Comparison of ENCODE assay signal across 9 mouse cellular contexts in the genomic region with DNA sequence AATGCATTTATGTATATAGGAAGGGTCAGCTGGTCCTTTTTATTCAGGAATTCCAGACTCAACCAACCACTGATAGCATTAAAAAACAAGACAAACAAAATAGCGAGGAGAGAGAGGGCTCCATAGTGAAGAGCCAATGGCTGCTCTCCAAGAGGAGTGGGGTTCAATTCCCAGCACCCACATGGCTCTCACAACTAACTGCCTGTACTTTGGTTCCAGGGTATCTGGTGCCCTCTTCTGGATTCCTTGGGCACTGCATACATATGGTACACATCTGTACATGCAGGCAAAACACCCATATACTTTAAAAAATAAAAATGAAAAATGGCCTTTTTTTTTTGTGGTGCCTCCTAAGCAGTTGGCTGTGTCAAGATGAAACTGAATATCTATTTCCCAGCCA. TPM values are rescaled to one million over a fixed set of nuclear protein-coding genes. Genes with fewer than 3 reads are reported as not detected.
DNase-seq lines count a peak whose midpoint lies in the region; ATAC-seq and TF ChIP-seq lines count a peak whose summit lies in the region.
"Had no signal": no experiment of that assay in that cellular context is flagged by ENCODE, and none has a peak within 500 bp of the region (broad histone marks: within the 10 kb centered on the region; RNA-seq: fewer than 3 reads in every experiment).

No protein-coding gene starts in this region.

- H3K4me2 ChIP-seq in lung, embryonic 14.5 days: no peak overlapping the region

- WGBS in cerebellum, adult 2 months: 90% methylated on average over 1 of the region's 1 CpGs
- 97% methylated on average over 1 of the region's 1 CpGs for WGBS in thymus, adult 2 months
- WGBS in lung, embryonic 14.5 days: 92% methylated on average over 1 of the region's 1 CpGs
- WGBS in limb, embryonic 10.5 days: 91% methylated on average over 1 of the region's 1 CpGs

- no peaks in the 10 kb centered on the region for H3K4me1 ChIP-seq in cerebellum, adult 2 months (ENCODE audit: control insufficient read depth, insufficient read depth, low read length)
- peaks cover 2% of the 10 kb centered on the region; the same call in 1 of the 2 replicates for H3K4me1 ChIP-seq in thymus, adult 2 months (replicated peaks; ENCODE audit: control insufficient read depth, insufficient read depth, low read length)
- no peaks in the 10 kb centered on the region for H3K4me1 ChIP-seq in lung, embryonic 14.5 days (ENCODE audit: insufficient read depth)
- H3K4me1 ChIP-seq in limb, embryonic 10.5 days: no peaks in the 10 kb centered on the region

- H3K9ac ChIP-seq in lung, embryonic 14.5 days: no peak overlapping the region

- no peak for TF ChIP-seq POLR2A in cerebellum, adult 2 months (IDR thresholded peaks at IDR 0.05; ENCODE audit: borderline replicate concordance, insufficient read depth, low read length)
- no peak for TF ChIP-seq POLR2A in thymus, adult 2 months (IDR thresholded peaks at IDR 0.05; ENCODE audit: control insufficient read depth, extremely low read depth, insufficient read depth, low read length, poor library complexity)

- no peak for DNase-seq in cerebellum, adult 2 months
- no peak for DNase-seq in cerebellum, postnatal 14 days
- peak; percentile 62 for DNase-seq in thymus, adult 2 months
- no peak for DNase-seq in thymus, adult 18-20 months
- DNase-seq in lung, embryonic 14.5 days: peak; percentile 37
- DNase-seq in thymus, postnatal 4 days: peak; percentile 69
- no peak for DNase-seq in left cerebral cortex, postnatal 4 days
- no peak for DNase-seq in limb, embryonic 10.5 days (ENCODE audit: low spot score)

- intact Hi-C loops in left cerebral cortex, postnatal 4 days (cut with DNase I): no loop called here

- no peaks in the 10 kb centered on the region for H3K36me3 ChIP-seq in thymus, adult 2 months (ENCODE audit: control insufficient read depth, insufficient read depth, low read length)
- H3K36me3 ChIP-seq in lung, embryonic 14.5 days (ENCODE audit: insufficient read depth): no peaks in the 10 kb centered on the region
- no peaks in the 10 kb centered on the region for H3K36me3 ChIP-seq in limb, embryonic 10.5 days

- TF ChIP-seq CTCF in cerebellum, adult 2 months (IDR thresholded peaks at IDR 0.05; ENCODE audit: borderline replicate concordance, insufficient read depth, low read depth, low read length): peak; percentile 30; the same call in 1 of the 2 replicates
- TF ChIP-seq CTCF in thymus, adult 2 months (IDR thresholded peaks at IDR 0.05; ENCODE audit: borderline replicate concordance, control insufficient read depth, extremely low read depth, insufficient read depth, low read length, poor library complexity): no peak
- TF ChIP-seq CTCF in lung, embryonic 14.5 days (IDR thresholded peaks at IDR 0.05; ENCODE audit: low read depth): peak; percentile 57

- no peak overlapping the region for H3K4me3 ChIP-seq in cerebellum, adult 2 months (replicated peaks; ENCODE audit: insufficient read depth, low read depth, low read length)
- H3K4me3 ChIP-seq in thymus, adult 2 months (ENCODE audit: control insufficient read depth, insufficient read depth, low read length): no peak overlapping the region
- no peak overlapping the region for H3K4me3 ChIP-seq in lung, embryonic 14.5 days (ENCODE audit: low read depth, low read length)
- H3K4me3 ChIP-seq in limb, embryonic 10.5 days: no peak overlapping the region

- H3K27ac ChIP-seq in cerebellum, adult 2 months (ENCODE audit: insufficient read depth, low read length): no peak overlapping the region
- H3K27ac ChIP-seq in thymus, adult 2 months (ENCODE audit: control insufficient read depth, insufficient read depth, low read length): no peak overlapping the region
- H3K27ac ChIP-seq in lung, embryonic 14.5 days (ENCODE audit: low read depth): no peak overlapping the region
- H3K27ac ChIP-seq in limb, embryonic 10.5 days: no peak overlapping the region
- H3K27ac ChIP-seq: macrophage had no signal

- no peaks in the 10 kb centered on the region for H3K27me3 ChIP-seq in cerebellum, adult 2 months (ENCODE audit: control insufficient read depth, insufficient read depth, low read length)
- no peaks in the 10 kb centered on the region for H3K27me3 ChIP-seq in thymus, adult 2 months (ENCODE audit: control insufficient read depth, insufficient read depth, low read length)
- no peaks in the 10 kb centered on the region for H3K27me3 ChIP-seq in lung, embryonic 14.5 days (ENCODE audit: insufficient read depth, low read length)
- no peaks in the 10 kb centered on the region for H3K27me3 ChIP-seq in limb, embryonic 10.5 days (ENCODE audit: low read depth, poor library complexity, severe bottlenecking)

- no peaks in the 10 kb centered on the region for H3K9me3 ChIP-seq in lung, embryonic 14.5 days (ENCODE audit: low read depth, low read length)
- no peaks in the 10 kb centered on the region for H3K9me3 ChIP-seq in limb, embryonic 10.5 days (replicated peaks)

- ATAC-seq in lung, embryonic 14.5 days (ENCODE audit: insufficient read depth): no peak

RNA-seq across cellular contexts. Expression of a gene that starts 28.8 kb away (rescaled TPM):
- polyA plus RNA-seq in cerebellum, adult 2 months (2012; rRNA removed): 69.8 and 70.0 TPM in 2 replicates
- polyA plus RNA-seq in thymus, adult 2 months (2012; rRNA removed): 27.9 and 34.6 TPM in 2 replicates
- 87.3 and 89.6 TPM in 2 replicates for polyA plus RNA-seq in lung, embryonic 14.5 days (2014; fragmentation: Nextera tagmentation; extraction: Ambion mirVana)
- 10 to 100 TPM; 63.8 to 76.9 TPM for total RNA-seq in left cerebral cortex, postnatal 4 days (2021)
- polyA plus RNA-seq in limb, embryonic 10.5 days (2016; fragmentation: Nextera tagmentation; extraction: Ambion mirVana): 78.8 and 88.8 TPM in 2 replicates

Comparison
In these comparisons a context has a peak if more than half of its experiments do, and no peak if none do; other contexts are left out.
1. DNase-seq: peak in thymus, adult 2 months (single experiment), lung, embryonic 14.5 days (single experiment) and thymus, postnatal 4 days (single experiment); none in cerebellum, adult 2 months (0 of 2), cerebellum, postnatal 14 days (0 of 2), thymus, adult 18-20 months (0 of 2), left cerebral cortex, postnatal 4 days (single experiment) and limb, embryonic 10.5 days (single experiment).